26 mouse cellular contexts compared by ENCODE assay signal in the genomic region with DNA sequence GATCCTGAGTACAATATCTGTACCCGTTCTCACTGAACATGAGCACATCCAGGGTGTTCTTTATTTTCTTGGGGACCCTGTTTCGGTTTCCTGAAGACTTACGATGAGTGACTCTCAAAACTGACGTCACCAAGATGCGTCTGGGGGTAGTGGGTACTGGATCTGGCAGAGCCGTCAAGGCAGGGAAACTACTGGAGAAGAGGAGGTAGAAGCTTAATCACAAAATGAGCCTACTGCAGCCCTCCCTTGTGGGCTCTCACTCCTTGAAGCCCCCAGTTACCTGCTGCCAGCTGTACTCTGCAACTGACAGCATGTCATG. TPM values are rescaled to one million over a fixed set of nuclear protein-coding genes. Genes with fewer than 3 reads are reported as not detected.
DNase-seq lines count a peak whose midpoint lies in the region; ATAC-seq and TF ChIP-seq lines count a peak whose summit lies in the region.
"Had no signal": no experiment of that assay in that cellular context is flagged by ENCODE, and none has a peak within 500 bp of the region (broad histone marks: within the 10 kb centered on the region; RNA-seq: fewer than 3 reads in every experiment).

No protein-coding gene starts in this region.

- TF ChIP-seq EP300 in liver, embryonic 14.5 days (IDR thresholded peaks at IDR 0.05; ENCODE audit: low read depth), result no peak

- DNase-seq in intestine, embryonic 14.5 days (ENCODE audit: low spot score), result peak; percentile 9
- peak; percentile 59 for DNase-seq in A20 (ENCODE audit: low read depth, low spot score)
- DNase-seq in MN1 (ENCODE audit: low spot score), result peak; percentile 28
- DNase-seq in liver, embryonic 14.5 days (ENCODE audit: low read depth in 3 of 3, low spot score in 3 of 3), result no peak
- no peak for DNase-seq in heart, postnatal 4 days
- no peak for DNase-seq in adrenal gland, postnatal 25 days
- DNase-seq: cerebellum, adult 2 months; gastrocnemius, adult 2 months; kidney, adult 18-20 months; kidney, postnatal 14 days; lung, postnatal 14 days; thymus, postnatal 4 days had no signal

- H3K4me3 ChIP-seq in intestine, embryonic 14.5 days (ENCODE audit: low read depth, low read length), result no peak overlapping the region
- no peak overlapping the region for H3K4me3 ChIP-seq in intestine, postnatal 0 days (ENCODE audit: low read depth, low read length)
- peak overlapping the region in 1 of 2 experiments; percentile 30; a peak in 1 of 4 replicates for H3K4me3 ChIP-seq in liver, embryonic 14.5 days (ENCODE audit: insufficient read depth in 1 of 2, low read depth in 2 of 2, low read length in 2 of 2)
- H3K4me3 ChIP-seq: gastrocnemius, adult 2 months; limb, embryonic 15.5 days had no signal

- no peak overlapping the region for H3K27ac ChIP-seq in intestine, embryonic 14.5 days (ENCODE audit: low read depth)
- no peak overlapping the region for H3K27ac ChIP-seq in intestine, postnatal 0 days (ENCODE audit: low read depth, low read length)
- H3K27ac ChIP-seq in liver, embryonic 14.5 days, result no peak overlapping the region
- H3K27ac ChIP-seq: gastrocnemius, adult 2 months; limb, embryonic 15.5 days had no signal

- no peaks in the 10 kb centered on the region for H3K4me1 ChIP-seq in intestine, embryonic 14.5 days (replicated peaks; ENCODE audit: control insufficient read depth, insufficient read depth, low read length)
- no peaks in the 10 kb centered on the region for H3K4me1 ChIP-seq in intestine, postnatal 0 days (replicated peaks; ENCODE audit: control insufficient read depth, insufficient read depth, low read length)
- H3K4me1 ChIP-seq in liver, embryonic 14.5 days (replicated peaks; ENCODE audit: control insufficient read depth in 2 of 2, insufficient read depth in 2 of 2, low read length in 1 of 2), result peaks cover 0 to 10% of the 10 kb centered on the region in 2 experiments; a peak in 2 of 4 replicates

- no peaks in the 10 kb centered on the region for H3K27me3 ChIP-seq in intestine, embryonic 14.5 days (replicated peaks; ENCODE audit: control insufficient read depth, insufficient read depth, low read length)
- H3K27me3 ChIP-seq in intestine, postnatal 0 days (replicated peaks; ENCODE audit: control insufficient read depth, insufficient read depth, low read length), result no peaks in the 10 kb centered on the region
- H3K27me3 ChIP-seq in liver, embryonic 14.5 days (ENCODE audit: control insufficient read depth, insufficient read depth, low read length), result no peaks in the 10 kb centered on the region
- H3K27me3 ChIP-seq: limb, embryonic 15.5 days had no signal

- no peak overlapping the region for H3K9ac ChIP-seq in intestine, embryonic 14.5 days (ENCODE audit: low read length)
- no peak overlapping the region for H3K9ac ChIP-seq in intestine, postnatal 0 days (ENCODE audit: low read depth, low read length)
- H3K9ac ChIP-seq in liver, embryonic 14.5 days (replicated peaks), result no peak overlapping the region; the same call in 1 of the 2 replicates
- H3K9ac ChIP-seq: limb, embryonic 15.5 days had no signal

- no peak overlapping the region for H3K4me2 ChIP-seq in intestine, embryonic 14.5 days (ENCODE audit: low read length)
- no peak overlapping the region for H3K4me2 ChIP-seq in intestine, postnatal 0 days (replicated peaks; ENCODE audit: low read depth)
- peak overlapping the region; percentile 31 for H3K4me2 ChIP-seq in liver, embryonic 14.5 days (ENCODE audit: low read depth)
- H3K4me2 ChIP-seq: limb, embryonic 15.5 days had no signal

- WGBS in intestine, embryonic 14.5 days, result 80% methylated on average over 6 of the region's 6 CpGs
- 75% methylated on average over 6 of the region's 6 CpGs for WGBS in intestine, postnatal 0 days
- 56% methylated on average over 6 of the region's 6 CpGs for WGBS in liver, embryonic 14.5 days (ENCODE audit: insufficient replicate concordance)

- no peak for ATAC-seq in intestine, embryonic 14.5 days (replicated peaks; ENCODE audit: low FRiP score, low TSS enrichment, low read depth)
- ATAC-seq in intestine, postnatal 0 days, result no peak
- ATAC-seq in liver, embryonic 14.5 days (ENCODE audit: insufficient read depth), result no peak
- ATAC-seq: forebrain, embryonic 16.5 days; hindbrain, embryonic 16.5 days; midbrain, embryonic 16.5 days had no signal

- TF ChIP-seq CTCF in intestine, postnatal 0 days (IDR thresholded peaks at IDR 0.05; ENCODE audit: low read depth), result no peak
- TF ChIP-seq CTCF in liver, embryonic 14.5 days (IDR thresholded peaks at IDR 0.05; ENCODE audit: low read depth), result no peak

- no peaks in the 10 kb centered on the region for H3K36me3 ChIP-seq in intestine, embryonic 14.5 days (ENCODE audit: control insufficient read depth, insufficient read depth, low read length)
- H3K36me3 ChIP-seq in intestine, postnatal 0 days (ENCODE audit: control insufficient read depth, insufficient read depth), result no peaks in the 10 kb centered on the region
- no peaks in the 10 kb centered on the region for H3K36me3 ChIP-seq in liver, embryonic 14.5 days (replicated peaks; ENCODE audit: control insufficient read depth, insufficient read depth, low read depth)
- H3K36me3 ChIP-seq: limb, embryonic 15.5 days had no signal

- no peaks in the 10 kb centered on the region for H3K9me3 ChIP-seq in intestine, embryonic 14.5 days (ENCODE audit: control insufficient read depth, low read length)
- no peaks in the 10 kb centered on the region for H3K9me3 ChIP-seq in intestine, postnatal 0 days (ENCODE audit: control insufficient read depth)
- no peaks in the 10 kb centered on the region for H3K9me3 ChIP-seq in liver, embryonic 14.5 days (ENCODE audit: control insufficient read depth, low read length)
- H3K9me3 ChIP-seq: limb, embryonic 15.5 days had no signal

RNA-seq across cellular contexts. Expression of a gene that starts 7.7 kb away (rescaled TPM):
- polyA plus RNA-seq in intestine, embryonic 14.5 days (2014; fragmentation: Nextera tagmentation; extraction: Ambion mirVana), result not detected in 2 replicates
- not detected in 2 replicates for polyA plus RNA-seq in intestine, postnatal 0 days (2015; fragmentation: Nextera tagmentation; extraction: Ambion mirVana)
- polyA plus RNA-seq in liver, embryonic 14.5 days (2012; rRNA removed), result not detected in 2 replicates
- not detected in 2 replicates for polyA plus RNA-seq in liver, embryonic 14.5 days (2014; fragmentation: Nextera tagmentation; extraction: Ambion mirVana)
- total RNA-seq in heart, postnatal 4 days (2021), result not detected
- total RNA-seq in adrenal gland, postnatal 25 days (2021), result not detected in 2 replicates
- total RNA-seq: adrenal gland, adult 18-20 months; ES-E14; gastrocnemius, adult 2 months; left cerebral cortex, postnatal 14 days; megakaryocyte-erythroid progenitor cell, adult 5-6 weeks had no signal
- polyA plus RNA-seq: C2C12; cerebellum, adult 2 months; embryonic facial prominence, embryonic 11.5 days; forebrain, embryonic 16.5 days; heart, postnatal 0 days; hindbrain, embryonic 16.5 days; limb, embryonic 15.5 days; midbrain, embryonic 16.5 days; neural tube, embryonic 11.5 days; stomach, embryonic 16.5 days had no signal

RNA-seq across cellular contexts. Expression of a gene that starts 20.1 kb away (rescaled TPM):
- polyA plus RNA-seq in intestine, embryonic 14.5 days (2014; fragmentation: Nextera tagmentation; extraction: Ambion mirVana), result 26.5 and 28.9 TPM in 2 replicates
- 15.2 and 15.3 TPM in 2 replicates for polyA plus RNA-seq in intestine, postnatal 0 days (2015; fragmentation: Nextera tagmentation; extraction: Ambion mirVana)
- 9.6 and 17.7 TPM in 2 replicates for polyA plus RNA-seq in liver, embryonic 14.5 days (2012; rRNA removed)
- polyA plus RNA-seq in liver, embryonic 14.5 days (2014; fragmentation: Nextera tagmentation; extraction: Ambion mirVana), result 26.4 and 28.0 TPM in 2 replicates
- total RNA-seq in heart, postnatal 4 days (2021), result 10 to 100 TPM; 15.0 to 16.5 TPM
- total RNA-seq in adrenal gland, postnatal 25 days (2021), result 23.6 and 28.0 TPM in 2 replicates

Comparison
In these comparisons a context has a peak if more than half of its experiments do, and no peak if none do; other contexts are left out.
1. DNase-seq: peak in intestine, embryonic 14.5 days (single experiment), A20 (single experiment) and MN1 (single experiment); none in liver, embryonic 14.5 days (0 of 3), heart, postnatal 4 days (single experiment) and adrenal gland, postnatal 25 days (single experiment).